ENCODE assay signal across 8 mouse cellular contexts in the genomic region with DNA sequence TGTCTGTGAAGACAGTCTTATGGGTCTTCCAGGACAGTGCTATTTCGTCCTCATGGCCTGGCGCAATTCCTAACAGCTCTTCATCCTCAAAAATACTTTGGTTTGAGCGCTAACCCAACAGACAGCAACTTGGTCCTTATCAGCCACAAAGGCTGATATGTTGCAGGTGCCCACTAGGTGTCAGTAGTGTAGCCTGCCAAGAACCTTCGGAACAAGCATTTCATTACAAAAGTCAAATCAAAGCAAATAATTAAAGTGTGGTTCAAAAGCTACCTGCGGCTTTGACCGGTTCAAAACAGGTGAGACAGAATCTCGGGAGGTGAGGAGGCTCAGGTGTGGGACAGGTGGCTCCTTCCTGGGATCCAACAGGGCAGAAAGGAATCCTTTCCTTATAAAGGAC. TPM values are rescaled to one million over a fixed set of nuclear protein-coding genes. Genes with fewer than 3 reads are reported as not detected.
DNase-seq lines count a peak whose midpoint lies in the region; ATAC-seq and TF ChIP-seq lines count a peak whose summit lies in the region.

A gene (plus strand): TSS at position 298 of the 400 bp plus-strand sequence.

- no peaks in the 10 kb centered on the region for H3K36me3 ChIP-seq in hindbrain, embryonic 14.5 days (replicated peaks; ENCODE audit: control insufficient read depth, insufficient read depth)
- no peaks in the 10 kb centered on the region for H3K36me3 ChIP-seq in midbrain, postnatal 0 days (ENCODE audit: insufficient read depth, low read length)

- 14% methylated on average over 7 of the region's 7 CpGs for WGBS in hindbrain, embryonic 14.5 days
- 15% methylated on average over 7 of the region's 7 CpGs for WGBS in midbrain, postnatal 0 days

- intact Hi-C loops in heart, postnatal 25 days (cut with DNase I): loop anchor here (2.0 kb wide), 2 partner anchors 79 to 189 kb away; no protein-coding TSS in a partner anchor

- H3K27ac ChIP-seq in hindbrain, embryonic 14.5 days: no peak within 1 kb of the TSS
- H3K27ac ChIP-seq in midbrain, postnatal 0 days (ENCODE audit: low read depth, low read length): no peak within 1 kb of the TSS

- DNase-seq in heart, adult 11 months: peak; percentile 73
- no peak for DNase-seq in heart, postnatal 25 days (ENCODE audit: low spot score)
- peak; percentile 4 for DNase-seq in Muller cell, postnatal 12 days (ENCODE audit: inconsistent ontology term)
- DNase-seq in embryo, embryonic 9.5 days (ENCODE audit: extremely low spot score): peak; percentile 29
- DNase-seq in hindbrain, embryonic 14.5 days (ENCODE audit: low spot score): peak; percentile 77
- DNase-seq in left cerebral cortex, adult 11 months (ENCODE audit: low spot score): peak; percentile 15
- peak; percentile 66 for DNase-seq in midbrain, postnatal 0 days (ENCODE audit: low spot score)
- peak; percentile 40 for DNase-seq in thymus, postnatal 4 days

- no peak within 1 kb of the TSS for H3K4me3 ChIP-seq in hindbrain, embryonic 14.5 days (replicated peaks; ENCODE audit: low read length)
- no peak within 1 kb of the TSS for H3K4me3 ChIP-seq in midbrain, postnatal 0 days (ENCODE audit: low read depth, low read length)

- ATAC-seq in hindbrain, embryonic 14.5 days (ENCODE audit: low FRiP score): no peak
- ATAC-seq in midbrain, postnatal 0 days (ENCODE audit: low FRiP score): no peak

- H3K4me1 ChIP-seq in hindbrain, embryonic 14.5 days (replicated peaks; ENCODE audit: control insufficient read depth, insufficient read depth, low read length): no peaks in the 10 kb centered on the region
- no peaks in the 10 kb centered on the region for H3K4me1 ChIP-seq in midbrain, postnatal 0 days (ENCODE audit: insufficient read depth, low read length)

- H3K27me3 ChIP-seq in hindbrain, embryonic 14.5 days (ENCODE audit: control insufficient read depth, insufficient read depth, low read length): 0 out of 2 replicates have a peak, but pooled peaks cover 4% of the 10 kb centered on the region
- no peaks in the 10 kb centered on the region for H3K27me3 ChIP-seq in midbrain, postnatal 0 days (ENCODE audit: insufficient read depth, low read length)

- H3K4me2 ChIP-seq in hindbrain, embryonic 14.5 days (replicated peaks): peak within 1 kb of the TSS; percentile 28
- H3K4me2 ChIP-seq in midbrain, postnatal 0 days (ENCODE audit: low read depth, low read length, poor library complexity, severe bottlenecking): peak within 1 kb of the TSS; percentile 29

- TF ChIP-seq CTCF in midbrain, postnatal 0 days (IDR thresholded peaks at IDR 0.05): peak; percentile 94

- H3K9ac ChIP-seq in hindbrain, embryonic 14.5 days: no peak within 1 kb of the TSS
- no peak within 1 kb of the TSS for H3K9ac ChIP-seq in midbrain, postnatal 0 days (replicated peaks; ENCODE audit: low read length, poor library complexity, severe bottlenecking)

- H3K9me3 ChIP-seq in hindbrain, embryonic 14.5 days (ENCODE audit: control insufficient read depth, low read length): no peaks in the 10 kb centered on the region
- no peaks in the 10 kb centered on the region for H3K9me3 ChIP-seq in midbrain, postnatal 0 days (ENCODE audit: low read length)

RNA-seq across cellular contexts. Expression of the gene that starts here (rescaled TPM):
- total RNA-seq in heart, postnatal 25 days (2021): not detected
- polyA plus RNA-seq in hindbrain, embryonic 14.5 days (2014; fragmentation: Nextera tagmentation; extraction: Ambion mirVana): 0.39 TPM in 1 of 2 replicates, not detected in the other
- 0.05 and 0.24 TPM in 2 replicates for total RNA-seq in midbrain, postnatal 0 days (2014; rRNA removed)
- 0.12 TPM in 1 of 2 replicates, not detected in the other for polyA plus RNA-seq in midbrain, postnatal 0 days (2015; fragmentation: Nextera tagmentation; extraction: Ambion mirVana)

Comparison
In these comparisons a context has a peak if more than half of its experiments do, and no peak if none do; other contexts are left out.
1. Peak in DNase-seq and H3K4me2 ChIP-seq in hindbrain, embryonic 14.5 days; RNA of the gene not detected or under 1 TPM.
2. Peak in DNase-seq and H3K4me2 ChIP-seq in midbrain, postnatal 0 days; RNA of the gene not detected or under 1 TPM.